ENCODE assay signal across 26 mouse cellular contexts in genomic region chr13:75883792-75884191, GRCm38 (mm10). TPM values are rescaled to one million over a fixed set of nuclear protein-coding genes. Genes with fewer than 3 reads are reported as not detected.
DNase-seq lines count a peak whose midpoint lies in the region; ATAC-seq and TF ChIP-seq lines count a peak whose summit lies in the region.
"Had no signal": no experiment of that assay in that cellular context is flagged by ENCODE, and none has a peak within 500 bp of the region (broad histone marks: within the 10 kb centered on the region; RNA-seq: fewer than 3 reads in every experiment).

No protein-coding gene starts in this region.

- DNase-seq in gastrocnemius, adult 18-20 months (ENCODE audit: low spot score): peak; percentile 73
- no peak for DNase-seq in gastrocnemius, postnatal 4 days (ENCODE audit: low spot score in 2 of 2)
- DNase-seq in lung, postnatal 0 days (ENCODE audit: low spot score): peak; percentile 3
- DNase-seq in lung, postnatal 25 days (ENCODE audit: low spot score): no peak
- DNase-seq in heart, postnatal 4 days: peak; percentile 28
- no peak for DNase-seq in Muller cell, postnatal 12 days (ENCODE audit: inconsistent ontology term)
- DNase-seq: adrenal gland, adult 8-10 months; cerebellum, adult 2 months; cerebellum, postnatal 25 days; forebrain, postnatal 0 days; gastrocnemius, postnatal 25 days; kidney, adult 18-20 months; kidney, postnatal 4 days; left cerebral cortex, postnatal 4 days; liver, postnatal 0 days had no signal

- no peak overlapping the region for H3K4me3 ChIP-seq in lung, postnatal 0 days (ENCODE audit: low read depth, low read length)
- no peak overlapping the region for H3K4me3 ChIP-seq in heart, embryonic 14.5 days (ENCODE audit: control insufficient read depth in 1 of 2, insufficient read depth in 1 of 2, low read depth in 1 of 2, low read length in 2 of 2)
- no peak overlapping the region for H3K4me3 ChIP-seq in hindbrain, embryonic 13.5 days
- H3K4me3 ChIP-seq: embryonic facial prominence, embryonic 10.5 days; embryonic facial prominence, embryonic 15.5 days; forebrain, embryonic 12.5 days; liver, embryonic 12.5 days; stomach, embryonic 15.5 days had no signal

- no peaks in the 10 kb centered on the region for H3K4me1 ChIP-seq in lung, postnatal 0 days (ENCODE audit: insufficient read depth, low read depth, low read length)
- peaks cover 2 to 6% of the 10 kb centered on the region in 2 experiments; a peak in 2 of 4 replicates for H3K4me1 ChIP-seq in heart, embryonic 14.5 days (ENCODE audit: control insufficient read depth in 2 of 2, insufficient read depth in 2 of 2, low read length in 2 of 2)
- H3K4me1 ChIP-seq in hindbrain, embryonic 13.5 days (replicated peaks): no peaks in the 10 kb centered on the region
- H3K4me1 ChIP-seq: embryonic facial prominence, embryonic 10.5 days; embryonic facial prominence, embryonic 15.5 days; forebrain, embryonic 12.5 days; liver, embryonic 12.5 days; stomach, embryonic 15.5 days had no signal

- H3K9ac ChIP-seq in lung, postnatal 0 days (replicated peaks; ENCODE audit: low read depth): no peak overlapping the region
- no peak overlapping the region for H3K9ac ChIP-seq in heart, embryonic 14.5 days (ENCODE audit: low read length)
- H3K9ac ChIP-seq in hindbrain, embryonic 13.5 days: no peak overlapping the region
- H3K9ac ChIP-seq: embryonic facial prominence, embryonic 15.5 days; forebrain, embryonic 12.5 days; forebrain, postnatal 0 days; hindbrain, embryonic 14.5 days; liver, embryonic 12.5 days; liver, postnatal 0 days; stomach, embryonic 15.5 days had no signal

- TF ChIP-seq CTCF in lung, postnatal 0 days (IDR thresholded peaks at IDR 0.05): no peak

- no peak for ATAC-seq in lung, postnatal 0 days
- peak; percentile 69 for ATAC-seq in heart, embryonic 14.5 days (ENCODE audit: insufficient number of reproducible peaks, insufficient read depth, low FRiP score, low read depth)
- ATAC-seq in hindbrain, embryonic 13.5 days (ENCODE audit: low FRiP score): no peak
- ATAC-seq: forebrain, postnatal 0 days; liver, embryonic 12.5 days; liver, postnatal 0 days; midbrain, embryonic 16.5 days had no signal

- no peaks in the 10 kb centered on the region for H3K27me3 ChIP-seq in lung, postnatal 0 days (replicated peaks; ENCODE audit: insufficient read depth, low read length)
- H3K27me3 ChIP-seq in heart, embryonic 14.5 days (ENCODE audit: control insufficient read depth, insufficient read depth, low read length): no peaks in the 10 kb centered on the region
- H3K27me3 ChIP-seq in hindbrain, embryonic 13.5 days: no peaks in the 10 kb centered on the region
- H3K27me3 ChIP-seq: CH12.LX; embryonic facial prominence, embryonic 15.5 days; forebrain, embryonic 12.5 days; liver, embryonic 12.5 days; stomach, embryonic 15.5 days had no signal

- no peak overlapping the region for H3K4me2 ChIP-seq in lung, postnatal 0 days (replicated peaks; ENCODE audit: low read depth, low read length)
- no peak overlapping the region for H3K4me2 ChIP-seq in heart, embryonic 14.5 days (ENCODE audit: low read length)
- no peak overlapping the region for H3K4me2 ChIP-seq in hindbrain, embryonic 13.5 days
- H3K4me2 ChIP-seq: embryonic facial prominence, embryonic 15.5 days; forebrain, embryonic 12.5 days; hindbrain, embryonic 14.5 days; liver, embryonic 12.5 days; stomach, embryonic 15.5 days had no signal

- TF ChIP-seq EP300 in lung, postnatal 0 days (IDR thresholded peaks at IDR 0.05): no peak

- no peak overlapping the region for H3K27ac ChIP-seq in lung, postnatal 0 days (ENCODE audit: low read length)
- peak overlapping the region; percentile 85 to 90 for H3K27ac ChIP-seq in heart, embryonic 14.5 days (replicated peaks in 1 of 2; ENCODE audit: control insufficient read depth in 1 of 2, insufficient read depth in 1 of 2, low read depth in 2 of 2, low read length in 2 of 2)
- no peak overlapping the region for H3K27ac ChIP-seq in hindbrain, embryonic 13.5 days
- H3K27ac ChIP-seq: embryonic facial prominence, embryonic 10.5 days; embryonic facial prominence, embryonic 15.5 days; forebrain, embryonic 12.5 days; hindbrain, embryonic 14.5 days; liver, embryonic 12.5 days; macrophage; stomach, embryonic 15.5 days had no signal

- no peaks in the 10 kb centered on the region for H3K36me3 ChIP-seq in lung, postnatal 0 days (ENCODE audit: insufficient read depth, low read length)
- H3K36me3 ChIP-seq in heart, embryonic 14.5 days (ENCODE audit: control insufficient read depth, insufficient read depth, low read length): peaks cover 27% of the 10 kb centered on the region
- H3K36me3 ChIP-seq in hindbrain, embryonic 13.5 days: peaks cover 17% of the 10 kb centered on the region

- no peaks in the 10 kb centered on the region for H3K9me3 ChIP-seq in lung, postnatal 0 days (ENCODE audit: low read length)
- H3K9me3 ChIP-seq in heart, embryonic 14.5 days (ENCODE audit: control insufficient read depth, low read length): 0 out of 2 replicates have a peak, but pooled peaks cover 2% of the 10 kb centered on the region
- H3K9me3 ChIP-seq in hindbrain, embryonic 13.5 days: no peaks in the 10 kb centered on the region
- H3K9me3 ChIP-seq: embryonic facial prominence, embryonic 15.5 days; forebrain, embryonic 12.5 days; liver, embryonic 12.5 days; stomach, embryonic 15.5 days had no signal

- 46% methylated on average over 3 of the region's 3 CpGs for WGBS in lung, postnatal 0 days
- 30% methylated on average over 3 of the region's 3 CpGs for WGBS in heart, embryonic 14.5 days
- WGBS in hindbrain, embryonic 13.5 days: 77% methylated on average over 3 of the region's 3 CpGs

RNA-seq across cellular contexts. Expression of gene Glrx, which starts 44.1 kb away (rescaled TPM):
- total RNA-seq in gastrocnemius, adult 18-20 months (2021): 10 to 100 TPM; 29.0 to 31.2 TPM
- 10 to 100 TPM; 32.5 to 32.7 TPM for total RNA-seq in gastrocnemius, postnatal 4 days (2021)
- polyA plus RNA-seq in lung, postnatal 0 days (2015; fragmentation: Nextera tagmentation; extraction: Ambion mirVana): 106 TPM in 2 replicates
- 142 and 143 TPM in 2 replicates for polyA plus RNA-seq in heart, embryonic 14.5 days (2014; fragmentation: Nextera tagmentation; extraction: Ambion mirVana)
- 10 to 100 TPM; 72.4 to 80.8 TPM for total RNA-seq in heart, postnatal 4 days (2021)
- polyA plus RNA-seq in hindbrain, embryonic 13.5 days (2015; fragmentation: Nextera tagmentation; extraction: Ambion mirVana): 50.0 and 50.4 TPM in 2 replicates

RNA-seq across cellular contexts. Expression of gene Rhobtb3, which starts 59.9 kb away (rescaled TPM):
- 10 to 100 TPM; 15.4 to 19.0 TPM for total RNA-seq in gastrocnemius, adult 18-20 months (2021)
- total RNA-seq in gastrocnemius, postnatal 4 days (2021): 10 to 100 TPM; 40.1 to 43.0 TPM
- 8.6 and 9.0 TPM in 2 replicates for polyA plus RNA-seq in lung, postnatal 0 days (2015; fragmentation: Nextera tagmentation; extraction: Ambion mirVana)
- 34.5 and 35.0 TPM in 2 replicates for polyA plus RNA-seq in heart, embryonic 14.5 days (2014; fragmentation: Nextera tagmentation; extraction: Ambion mirVana)
- 10 to 100 TPM; 27.1 to 29.5 TPM for total RNA-seq in heart, postnatal 4 days (2021)
- 23.7 and 25.7 TPM in 2 replicates for polyA plus RNA-seq in hindbrain, embryonic 13.5 days (2015; fragmentation: Nextera tagmentation; extraction: Ambion mirVana)

Comparison
In these comparisons a context has a peak if more than half of its experiments do, and no peak if none do; other contexts are left out.
1. DNase-seq: peak in gastrocnemius, adult 18-20 months (single experiment), lung, postnatal 0 days (single experiment) and heart, postnatal 4 days (single experiment); none in gastrocnemius, postnatal 4 days (0 of 2), lung, postnatal 25 days (single experiment) and Muller cell, postnatal 12 days (single experiment).
2. H3K27ac ChIP-seq: peak in heart, embryonic 14.5 days (2 of 2); none in lung, postnatal 0 days (single experiment) and hindbrain, embryonic 13.5 days (single experiment).